Mouse (Mus musculus): ENCODE measurements around the gene Tcf7l2. TPM values are rescaled to one million over a fixed set of nuclear protein-coding genes. Genes with fewer than 3 reads are reported as not detected.

Gene Tcf7l2
- 39.1 and 39.5 TPM in 2 replicates for polyA plus RNA-seq (2016; fragmentation: Nextera tagmentation; extraction: Ambion mirVana)

- WGBS, result under 1% methylated on average over 42 of the region's 42 CpGs
Measured at GRCm38 (mm10) chr19:55741439-55741928, at the start of gene Tcf7l2. Gene Tcf7l2, plus strand, starts transcription at chr19:55741820.

GRCm38 (mm10) chr19:55694651-55695050 is 47.0 kb upstream of the Tcf7l2 start:
- WGBS, result 23% methylated on average over 13 of the region's 13 CpGs
- Histone ChIP-seq H3K27ac (no peak overlapping the region), H3K4me1 (no peaks in the 10 kb centered on the region), H3K9ac (no peak overlapping the region), H3K36me3 (no peaks in the 10 kb centered on the region), H3K4me3 (no peak overlapping the region), H3K4me2 (replicated peaks) (no peak overlapping the region), H3K27me3 (replicated peaks) (peaks cover 8% of the 10 kb centered on the region; the same call in 1 of the 2 replicates), H3K9me3 (no peaks in the 10 kb centered on the region)
- ATAC-seq (ENCODE audit: low FRiP score, low read depth), result no peak

More at GRCm38 (mm10) chr19:55741439-55741928, at the start of gene Tcf7l2:
- H3K4me1 ChIP-seq, result peaks cover 33% of the 10 kb centered on the region
- peak within 1 kb of the TSS; percentile 83 for H3K4me2 ChIP-seq (replicated peaks)
- peak; percentile 81 for ATAC-seq (ENCODE audit: low FRiP score, low read depth)
- no peaks in the 10 kb centered on the region for H3K36me3 ChIP-seq
- H3K9ac ChIP-seq, result peak within 1 kb of the TSS; percentile 85
- H3K9me3 ChIP-seq, result no peaks in the 10 kb centered on the region
- H3K27ac ChIP-seq, result peak within 1 kb of the TSS; percentile 77
- H3K4me3 ChIP-seq, result peak within 1 kb of the TSS; percentile 67
- 0 out of 2 replicates have a peak, but pooled peaks cover 5% of the 10 kb centered on the region for H3K27me3 ChIP-seq (replicated peaks)

- WGBS, result 85% methylated on average over 10 of the region's 10 CpGs
- Histone ChIP-seq H3K9me3 (no peaks in the 10 kb centered on the region), H3K4me3 (no peak overlapping the region), H3K9ac (no peak overlapping the region), H3K4me1 (peaks cover 1% of the 10 kb centered on the region; the same call in 1 of the 2 replicates), H3K36me3 (no peaks in the 10 kb centered on the region), H3K27me3 (replicated peaks) (peaks cover 14% of the 10 kb centered on the region; the same call in 1 of the 2 replicates), H3K4me2 (replicated peaks) (no peak overlapping the region), H3K27ac (no peak overlapping the region)
- ATAC-seq (ENCODE audit: low FRiP score, low read depth), result no peak
Measured at GRCm38 (mm10) chr19:55695418-55695817, 46.2 kb upstream of the Tcf7l2 start.

- WGBS, result 84% methylated on average over 5 of the region's 5 CpGs
- no peak overlapping the region for H3K4me3 ChIP-seq
- no peak overlapping the region for H3K9ac ChIP-seq
- H3K9me3 ChIP-seq, result no peaks in the 10 kb centered on the region
- ATAC-seq (ENCODE audit: low FRiP score, low read depth), result no peak
- H3K27ac ChIP-seq, result no peak overlapping the region
- H3K36me3 ChIP-seq, result no peaks in the 10 kb centered on the region
- H3K4me2 ChIP-seq (replicated peaks), result no peak overlapping the region
- peaks cover 15% of the 10 kb centered on the region for H3K27me3 ChIP-seq (replicated peaks)
- H3K4me1 ChIP-seq, result peaks cover 4% of the 10 kb centered on the region; the same call in 1 of the 2 replicates
Measured at GRCm38 (mm10) chr19:55698892-55699291, 42.7 kb upstream of the Tcf7l2 start.

GRCm38 (mm10) chr19:55700214-55700568 is 41.4 kb upstream of the Tcf7l2 start:
- H3K4me3 ChIP-seq, result no peak overlapping the region
- no peak for ATAC-seq (ENCODE audit: low FRiP score, low read depth)
- H3K9ac ChIP-seq, result no peak overlapping the region
- H3K27ac ChIP-seq, result no peak overlapping the region
- 26% methylated on average over 6 of the region's 6 CpGs for WGBS
- H3K4me1 ChIP-seq, result peaks cover 4% of the 10 kb centered on the region; the same call in 1 of the 2 replicates
- H3K27me3 ChIP-seq (replicated peaks), result peaks cover 10% of the 10 kb centered on the region; the same call in 1 of the 2 replicates
- H3K36me3 ChIP-seq, result no peaks in the 10 kb centered on the region
- no peak overlapping the region for H3K4me2 ChIP-seq (replicated peaks)
- H3K9me3 ChIP-seq, result no peaks in the 10 kb centered on the region

- Histone ChIP-seq H3K36me3 (no peaks in the 10 kb centered on the region), H3K4me2 (replicated peaks) (no peak overlapping the region), H3K27ac (no peak overlapping the region), H3K27me3 (replicated peaks) (peaks cover 10% of the 10 kb centered on the region; the same call in 1 of the 2 replicates), H3K9me3 (no peaks in the 10 kb centered on the region), H3K9ac (no peak overlapping the region), H3K4me3 (no peak overlapping the region), H3K4me1 (peaks cover 4% of the 10 kb centered on the region; the same call in 1 of the 2 replicates)
- 29% methylated on average over 11 of the region's 11 CpGs for WGBS
- ATAC-seq (ENCODE audit: low FRiP score, low read depth), result no peak
Measured at GRCm38 (mm10) chr19:55700569-55701282, 40.9 kb upstream of the Tcf7l2 start.

- H3K9me3 ChIP-seq, result no peaks in the 10 kb centered on the region
- peaks cover 10% of the 10 kb centered on the region; the same call in 1 of the 2 replicates for H3K27me3 ChIP-seq (replicated peaks)
- no peak overlapping the region for H3K4me2 ChIP-seq (replicated peaks)
- ATAC-seq (ENCODE audit: low FRiP score, low read depth), result no peak
- WGBS, result 85% methylated on average over 9 of the region's 9 CpGs
- peaks cover 4% of the 10 kb centered on the region; the same call in 1 of the 2 replicates for H3K4me1 ChIP-seq
- H3K36me3 ChIP-seq, result no peaks in the 10 kb centered on the region
- H3K27ac ChIP-seq, result no peak overlapping the region
- no peak overlapping the region for H3K9ac ChIP-seq
- no peak overlapping the region for H3K4me3 ChIP-seq
Measured at GRCm38 (mm10) chr19:55701283-55701633, 40.4 kb upstream of the Tcf7l2 start.

- ATAC-seq (ENCODE audit: low FRiP score, low read depth), result no peak
- 48% methylated on average over 4 of the region's 4 CpGs for WGBS
- H3K9me3 ChIP-seq, result no peaks in the 10 kb centered on the region
Measured at GRCm38 (mm10) chr19:55702081-55702480, 39.5 kb upstream of the Tcf7l2 start.

GRCm38 (mm10) chr19:55702716-55703115 is 38.9 kb upstream of the Tcf7l2 start:
- ATAC-seq (ENCODE audit: low FRiP score, low read depth), result no peak
- H3K4me1 ChIP-seq, result peaks cover 4% of the 10 kb centered on the region; the same call in 1 of the 2 replicates
- no peak overlapping the region for H3K4me2 ChIP-seq (replicated peaks)
- no peaks in the 10 kb centered on the region for H3K9me3 ChIP-seq
- H3K9ac ChIP-seq, result no peak overlapping the region
- 93% methylated on average over 8 of the region's 8 CpGs for WGBS
- H3K27me3 ChIP-seq (replicated peaks), result peaks cover 10% of the 10 kb centered on the region; the same call in 1 of the 2 replicates
- no peaks in the 10 kb centered on the region for H3K36me3 ChIP-seq
- no peak overlapping the region for H3K27ac ChIP-seq
- no peak overlapping the region for H3K4me3 ChIP-seq

More at GRCm38 (mm10) chr19:55702081-55702480, 39.5 kb upstream of the Tcf7l2 start:
- Histone ChIP-seq H3K9ac (no peak overlapping the region), H3K4me3 (no peak overlapping the region), H3K4me1 (peaks cover 4% of the 10 kb centered on the region; the same call in 1 of the 2 replicates), H3K27me3 (replicated peaks) (peaks cover 10% of the 10 kb centered on the region; the same call in 1 of the 2 replicates), H3K27ac (no peak overlapping the region), H3K4me2 (replicated peaks) (no peak overlapping the region), H3K36me3 (no peaks in the 10 kb centered on the region)

- WGBS, result 37% methylated on average over 6 of the region's 6 CpGs
- Histone ChIP-seq H3K4me3 (no peak overlapping the region), H3K4me1 (peaks cover 4% of the 10 kb centered on the region; the same call in 1 of the 2 replicates), H3K9me3 (no peaks in the 10 kb centered on the region), H3K9ac (no peak overlapping the region), H3K27me3 (replicated peaks) (peaks cover 10% of the 10 kb centered on the region; the same call in 1 of the 2 replicates), H3K4me2 (replicated peaks) (no peak overlapping the region), H3K27ac (no peak overlapping the region), H3K36me3 (no peaks in the 10 kb centered on the region)
- ATAC-seq (ENCODE audit: low FRiP score, low read depth), result no peak
Measured at GRCm38 (mm10) chr19:55704071-55704470, 37.5 kb upstream of the Tcf7l2 start.

- Histone ChIP-seq H3K36me3 (no peaks in the 10 kb centered on the region), H3K9me3 (no peaks in the 10 kb centered on the region), H3K4me1 (no peaks in the 10 kb centered on the region), H3K9ac (no peak overlapping the region), H3K27ac (no peak overlapping the region), H3K27me3 (replicated peaks) (no peaks in the 10 kb centered on the region; the same call in 1 of the 2 replicates), H3K4me2 (replicated peaks) (no peak overlapping the region), H3K4me3 (no peak overlapping the region)
- WGBS, result 70% methylated on average over 7 of the region's 7 CpGs
- no peak for ATAC-seq (ENCODE audit: low FRiP score, low read depth)
Measured at GRCm38 (mm10) chr19:55706300-55706699, 35.3 kb upstream of the Tcf7l2 start.

- Histone ChIP-seq H3K9me3 (no peaks in the 10 kb centered on the region), H3K4me1 (no peaks in the 10 kb centered on the region), H3K4me3 (no peak overlapping the region), H3K9ac (no peak overlapping the region), H3K4me2 (replicated peaks) (no peak overlapping the region), H3K27ac (no peak overlapping the region), H3K27me3 (replicated peaks) (no peaks in the 10 kb centered on the region), H3K36me3 (no peaks in the 10 kb centered on the region)
- WGBS, result 94% methylated on average over 6 of the region's 6 CpGs
- ATAC-seq (ENCODE audit: low FRiP score, low read depth), result no peak
Measured at GRCm38 (mm10) chr19:55706806-55707205, 34.8 kb upstream of the Tcf7l2 start.
